Mouse (Mus musculus) urinary bladder, adult 18-20 months (tissue): ENCODE measurements at regions not wholly inside any gene's neighbourhood (a gene's known extent, or its start where the extent isn't known, plus 50 kb on each side); places are given as distances from the start of the nearest gene placed in this dataset.

Experiments
- DNase-seq, 2 experiments: peaks; one replicate each; pipeline ENCODE4 v3.0.0; 2022; ENCODE audit warnings: low spot score in 2 of 2, mixed read lengths in 2 of 2

DNA sequence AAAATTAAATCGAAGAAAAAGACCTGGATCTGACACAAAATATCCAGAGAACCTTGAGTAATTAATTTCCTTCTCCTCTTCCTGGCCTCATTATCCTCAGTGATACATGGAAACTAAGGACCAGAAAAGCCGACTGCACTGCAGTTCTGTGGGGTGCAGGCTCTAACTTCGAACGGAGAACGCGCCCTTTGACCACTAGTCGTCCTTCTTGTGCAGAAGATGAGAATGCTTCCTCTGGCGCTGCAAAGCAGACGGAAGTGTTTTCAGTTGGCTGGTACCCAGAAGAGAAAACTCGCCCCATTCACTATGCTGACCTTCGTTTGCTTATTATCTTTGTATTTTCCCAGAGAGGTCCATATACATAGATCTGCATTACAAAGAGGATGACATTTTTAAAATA, 117.7 kb downstream of the Csl start:
- peak; percentile 19 to 24 for DNase-seq

DNA sequence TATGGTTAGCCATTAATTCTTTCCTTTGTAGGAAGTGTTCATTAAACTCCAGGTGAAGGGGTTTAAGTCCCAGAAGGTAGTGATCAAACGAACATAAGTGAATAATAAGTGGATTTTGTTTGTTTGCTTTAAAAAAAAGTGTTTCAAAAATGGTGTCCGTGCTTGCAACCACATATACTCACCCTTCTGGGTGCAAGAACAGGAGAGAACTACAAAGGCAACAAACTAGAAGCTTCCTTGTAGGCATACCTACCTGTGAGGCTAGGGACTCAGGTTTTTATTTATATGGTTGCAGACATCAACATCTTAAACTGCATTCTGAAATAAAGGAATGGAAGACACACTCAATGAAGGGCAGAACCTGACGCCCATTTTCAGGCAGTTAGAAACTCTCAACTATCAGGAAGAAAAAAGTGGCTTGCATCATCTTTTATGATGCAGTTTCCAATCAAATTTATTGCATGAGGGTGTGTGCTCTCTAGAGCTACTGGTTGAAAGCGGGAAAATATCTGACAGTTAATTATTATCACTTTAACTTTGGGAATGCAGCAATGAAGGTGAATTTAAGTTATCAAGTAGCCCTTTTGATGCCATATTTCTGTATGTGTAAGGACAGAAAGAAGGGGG, 117.1 kb downstream of the Csl start:
- DNase-seq: no peak

DNA sequence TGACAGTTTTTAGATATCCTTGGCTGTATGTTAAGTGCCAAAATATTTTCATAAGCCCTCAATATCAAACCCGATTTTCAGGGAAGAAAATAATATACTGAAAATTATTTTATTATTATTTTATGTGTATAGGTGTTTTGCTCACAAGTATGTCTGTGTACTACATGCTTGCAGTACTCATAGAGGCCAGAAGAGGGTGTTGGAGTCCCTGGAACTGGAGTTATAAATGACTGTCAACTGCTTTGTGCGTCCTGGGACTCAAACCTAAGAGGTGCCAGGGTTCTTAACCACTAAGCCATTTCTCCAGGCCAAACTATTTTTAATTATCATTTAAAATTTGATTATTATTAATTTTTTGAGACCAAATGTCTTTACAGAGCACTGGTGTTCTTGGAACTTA, 114.5 kb downstream of the Csl start:
- no peak for DNase-seq

DNA sequence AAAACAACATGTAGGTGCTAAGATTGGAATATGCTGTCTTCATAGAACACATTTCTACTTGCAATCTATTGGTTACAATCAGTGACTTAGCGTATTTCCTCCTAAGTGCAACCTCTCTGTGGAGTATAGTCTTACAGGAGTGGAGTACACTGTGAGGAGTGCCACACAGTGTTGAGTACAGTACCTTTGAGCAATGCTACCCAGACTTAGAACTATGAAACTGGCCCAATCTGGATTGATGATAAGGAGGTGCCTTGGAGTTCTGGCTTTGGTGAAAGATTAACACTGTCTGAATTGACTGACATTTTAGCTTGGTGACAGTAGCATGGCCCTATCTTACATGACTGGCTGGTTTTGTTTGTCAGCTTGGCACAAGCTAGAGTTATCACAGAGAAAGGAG, 107.4 kb downstream of the Csl start:
- DNase-seq: no peak

DNA sequence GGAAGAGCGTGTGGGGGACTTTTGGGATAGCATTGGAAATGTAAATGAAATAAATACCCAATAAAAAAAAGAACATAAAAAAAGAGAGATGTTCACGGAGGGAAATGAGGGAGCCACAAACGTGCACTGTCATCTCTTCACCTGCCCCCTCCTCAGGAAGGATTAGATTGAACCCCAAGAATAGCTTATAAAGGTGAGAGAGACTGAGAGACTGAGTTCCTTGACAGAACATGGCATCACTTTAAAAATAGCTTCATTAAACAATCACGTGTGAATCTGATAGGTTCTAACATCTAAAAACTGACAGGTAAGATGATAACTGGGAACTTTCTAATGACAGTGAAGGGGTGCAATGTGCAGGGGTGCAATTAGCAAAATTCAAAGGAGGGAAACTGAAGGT, 105.2 kb downstream of the Csl start:
- DNase-seq: no peak

DNA sequence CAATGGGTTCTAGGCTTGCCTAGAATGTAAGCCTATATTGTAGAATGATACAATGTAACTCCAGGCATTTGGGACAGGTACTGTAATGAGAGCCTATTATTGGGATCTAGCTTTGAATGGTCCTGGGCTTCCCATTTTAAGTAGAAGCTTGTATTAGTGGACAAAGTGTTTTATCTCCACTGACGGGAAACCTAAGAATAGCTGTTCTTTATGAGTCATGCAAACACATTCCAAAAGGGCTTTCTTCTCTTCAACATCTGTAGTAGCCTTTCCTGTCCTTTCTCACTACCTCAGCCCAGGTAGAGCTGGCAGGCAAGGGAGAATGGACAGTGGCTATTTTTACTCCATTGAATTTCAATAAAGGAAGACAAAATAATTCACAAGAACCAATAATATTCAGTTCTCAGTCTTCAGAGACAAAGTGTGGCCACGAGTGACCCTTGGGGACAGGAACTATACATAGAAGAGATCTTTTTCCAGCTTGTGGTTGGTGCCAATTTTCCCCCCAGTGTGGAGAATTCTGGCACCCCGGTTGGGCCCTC, 82.8 kb downstream of the Csl start:
- DNase-seq: no peak

DNA sequence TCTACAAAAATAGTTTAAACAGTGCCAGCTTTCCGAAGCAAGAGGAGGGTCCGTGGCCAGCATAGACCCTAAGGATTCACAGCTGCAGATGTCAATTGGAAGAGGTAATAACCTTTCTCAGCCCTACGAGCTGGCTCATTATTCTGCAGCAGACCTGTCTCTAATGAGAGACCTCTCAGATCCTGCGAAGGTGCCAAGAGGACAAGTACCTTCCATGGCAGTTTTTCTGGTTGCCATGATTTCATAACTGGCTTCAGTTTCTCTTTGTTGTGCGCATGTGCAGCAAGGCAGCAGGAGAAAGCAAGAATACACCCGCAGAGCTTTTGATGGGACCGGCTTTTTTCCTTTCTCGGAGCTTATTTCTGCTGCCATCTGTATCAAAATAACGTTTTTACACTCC, 81.4 kb downstream of the Csl start:
- no peak for DNase-seq

DNA sequence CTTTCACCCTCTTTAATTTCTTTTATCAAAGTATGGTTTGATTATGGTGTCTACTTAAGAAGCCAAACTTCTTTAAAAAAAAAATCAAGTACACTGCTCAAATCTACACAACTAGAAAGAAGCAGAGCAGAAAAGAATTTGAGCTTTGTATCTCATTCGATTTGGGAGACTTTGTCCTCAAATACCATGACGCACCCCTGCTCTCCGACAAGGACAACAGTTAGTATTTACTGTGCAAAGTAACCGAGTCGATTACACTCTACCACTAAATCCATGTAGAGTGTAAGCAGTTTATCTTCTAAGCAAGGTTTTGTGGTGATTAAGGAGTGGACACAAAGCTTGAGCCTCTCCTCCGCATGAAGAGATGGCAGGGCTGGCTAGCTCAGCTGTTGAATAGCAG, 79.6 kb downstream of the Csl start:
- DNase-seq: no peak

DNA sequence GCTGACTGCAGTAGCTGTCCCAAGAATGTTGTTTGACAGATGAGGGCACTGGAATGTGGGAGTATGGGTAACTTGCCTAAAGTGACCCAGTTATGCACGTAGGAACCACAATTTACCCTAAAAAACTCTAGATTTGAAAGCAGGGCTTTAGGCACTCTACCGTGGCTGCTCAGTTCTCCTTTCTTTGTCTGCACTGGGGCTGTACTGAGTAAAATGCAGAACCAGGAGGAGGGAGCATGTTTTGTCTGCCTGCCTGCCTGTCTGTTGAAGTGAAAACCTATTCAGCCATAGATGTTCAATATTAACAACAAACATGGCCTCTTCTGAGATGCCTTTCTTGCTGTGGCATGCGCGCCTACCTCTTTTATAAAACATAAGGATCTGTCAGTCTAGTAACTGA, 77.5 kb downstream of the Csl start:
- DNase-seq: no peak

DNA sequence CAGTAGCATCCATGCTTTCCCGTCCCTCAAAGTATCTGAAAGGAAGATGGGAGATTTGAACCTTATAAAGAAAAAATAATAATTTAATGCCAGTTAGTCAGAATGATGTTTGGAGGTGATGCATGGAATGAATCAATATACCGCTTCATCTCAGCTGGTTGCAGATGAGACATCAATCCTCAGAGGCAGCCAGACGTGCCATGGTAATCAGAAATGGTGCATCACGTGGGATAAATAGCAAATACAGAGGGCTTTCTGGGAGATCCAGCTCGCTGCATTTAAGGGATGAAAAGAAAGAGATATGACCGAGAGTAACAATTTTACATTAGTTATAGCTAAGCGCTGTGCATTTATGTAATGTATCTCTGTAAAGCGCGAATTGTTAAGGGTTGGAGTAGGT, 77.1 kb downstream of the Csl start:
- no peak for DNase-seq

DNA sequence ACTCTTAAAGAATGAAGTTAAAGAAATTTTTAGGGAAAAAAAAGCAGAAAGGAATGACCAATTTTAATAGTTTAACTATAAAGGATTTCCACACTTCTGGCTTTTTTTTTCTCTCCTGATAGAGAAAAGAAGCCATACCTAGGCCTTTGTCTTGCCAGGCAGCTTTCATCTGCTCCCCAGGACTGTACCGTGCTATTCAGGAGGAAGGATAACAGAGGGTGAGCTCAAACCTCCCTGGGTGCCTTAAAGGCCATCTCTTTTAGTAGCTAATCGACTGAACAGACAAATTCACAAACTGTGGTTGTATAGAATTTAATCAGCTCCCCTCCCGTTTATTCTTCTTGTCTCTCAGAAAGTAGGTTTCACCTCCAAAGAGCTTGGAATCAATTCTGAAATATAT, 76.1 kb downstream of the Csl start:
- DNase-seq: no peak

DNA sequence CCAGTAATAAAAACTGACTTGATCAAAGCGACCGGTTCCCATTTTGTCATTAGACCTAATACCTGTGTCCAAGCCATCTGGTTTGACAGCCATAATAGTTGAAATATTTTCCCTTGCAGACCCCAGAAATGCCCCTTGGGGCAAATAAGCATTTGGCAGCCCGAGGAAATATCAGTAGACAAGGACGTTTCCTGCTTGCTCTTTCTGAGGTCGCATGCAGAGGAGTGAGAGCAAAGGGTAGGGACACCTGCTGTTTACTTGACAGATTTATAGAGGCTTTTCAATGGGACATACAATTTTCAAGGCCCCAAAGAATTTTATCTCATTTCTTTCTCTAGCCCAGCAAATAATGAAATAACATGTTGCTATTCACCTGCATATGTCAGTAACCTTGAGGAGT, 73.5 kb downstream of the Csl start:
- DNase-seq: no peak

DNA sequence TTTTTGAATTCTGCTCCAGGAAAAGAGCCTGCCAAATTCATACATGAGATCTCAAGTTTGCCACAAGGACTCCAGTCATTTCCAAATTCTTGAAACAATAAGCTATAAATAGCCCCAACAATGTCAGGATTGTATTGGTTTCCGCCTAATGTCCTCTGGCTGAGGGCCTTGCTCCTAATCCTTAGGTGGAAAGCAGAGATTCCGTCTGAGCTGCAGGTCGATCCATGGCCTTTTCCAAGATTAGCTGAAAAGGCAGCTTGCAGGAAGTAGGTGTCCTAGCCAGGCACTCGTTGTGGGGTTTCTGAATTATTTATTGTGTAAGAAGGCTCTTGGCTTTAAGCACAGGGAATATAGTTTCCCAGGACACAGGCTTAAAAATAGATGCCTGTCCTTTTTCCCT, 72.4 kb downstream of the Csl start:
- no peak for DNase-seq

DNA sequence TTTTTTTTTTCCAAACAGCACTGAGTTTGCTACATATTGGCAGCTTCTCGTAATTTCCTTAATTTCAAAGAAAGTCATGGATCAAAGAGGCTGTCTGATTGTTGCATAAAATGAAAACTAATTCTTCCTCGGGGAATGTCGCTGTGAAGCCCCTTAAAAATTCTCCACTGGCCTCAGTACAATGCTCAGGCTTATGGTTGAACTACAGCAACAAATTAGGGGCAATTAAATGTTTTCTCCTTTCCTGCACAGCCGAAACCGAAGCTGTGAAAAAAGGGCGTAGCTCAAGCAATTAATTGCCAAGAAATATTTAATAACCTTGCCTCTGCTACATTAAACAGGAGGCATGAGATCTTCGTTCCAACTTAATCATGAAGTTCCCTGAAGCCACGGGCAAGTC, 61.8 kb downstream of the Csl start:
- no peak for DNase-seq

DNA sequence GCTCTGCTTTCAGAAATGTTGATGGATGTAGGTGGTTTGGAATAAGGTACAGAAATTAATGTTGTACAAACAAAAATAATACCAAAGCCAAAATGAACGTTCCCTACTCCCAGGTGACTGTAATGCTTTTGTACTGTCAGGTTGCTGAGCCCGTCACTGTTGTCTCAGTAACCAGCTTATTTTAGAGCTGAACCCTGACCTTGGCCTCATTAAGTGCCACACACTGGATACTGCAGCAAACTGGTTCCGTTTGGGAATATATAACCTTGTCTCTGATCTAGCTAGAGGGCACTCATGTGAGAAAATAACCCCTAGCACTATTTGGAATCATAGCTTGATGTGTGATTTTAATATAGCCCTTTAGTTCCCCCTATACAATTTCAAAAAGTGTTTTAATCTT, 60.0 kb downstream of the Csl start:
- no peak for DNase-seq

DNA sequence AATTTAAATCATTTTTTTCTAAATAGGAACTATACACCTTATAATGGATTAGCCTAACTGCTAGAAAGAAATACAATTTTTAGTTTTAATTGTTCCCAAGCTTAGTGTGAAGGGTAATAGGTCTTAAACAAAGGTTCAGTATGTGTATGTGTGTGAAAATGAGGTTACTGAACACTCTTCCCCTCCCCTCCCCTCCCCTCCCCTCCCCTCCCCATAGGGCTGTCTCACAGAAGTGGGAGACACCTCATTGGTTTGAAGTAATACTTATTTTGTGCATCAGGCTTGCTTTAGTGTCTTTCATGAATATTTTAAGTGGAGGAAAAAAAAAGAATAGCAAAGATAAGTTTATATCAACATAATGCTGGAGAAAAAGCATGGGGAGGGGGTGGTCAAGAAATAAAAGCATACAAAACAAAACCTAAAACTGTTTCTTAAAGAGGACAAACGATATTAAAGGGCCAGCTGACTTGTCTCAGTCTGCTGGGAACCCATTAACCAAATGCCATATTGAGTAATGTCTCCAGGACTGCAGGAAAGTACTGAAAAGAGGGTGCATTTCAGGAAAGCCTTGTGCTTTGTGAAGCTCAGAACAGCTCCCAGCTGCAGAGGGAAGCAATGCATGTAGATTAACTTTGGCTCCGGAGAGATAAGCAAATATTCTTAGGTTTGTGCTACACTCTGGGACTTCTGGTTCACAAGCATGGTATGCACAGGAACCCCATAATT, 59.2 kb downstream of the Csl start:
- DNase-seq: no peak
